Mouse (Mus musculus) small intestine, adult 2 months (tissue): ENCODE data around the gene Hnf4a.

ENCODE experiments used
- CTCF ChIP-seq: fragments of 200-500 bp; IDR thresholded peaks from 2 replicates; pipeline ENCODE4 v1.5.1; 2012; ENCODE audit warnings: low read depth, mild to moderate bottlenecking, control low read depth, inconsistent platforms, low read length, moderate library complexity, mixed read lengths; ENCODE audit not compliant: insufficient replicate concordance, insufficient read length; ENCODE audit errors: extremely low read depth
- POLR2A ChIP-seq: fragments of 200-500 bp; IDR thresholded peaks from 2 replicates; pipeline ENCODE4 v1.6.1; 2012; ENCODE audit warnings: low read depth, mild to moderate bottlenecking, control low read depth, inconsistent platforms, low read length, moderate library complexity

- TF ChIP-seq POLR2A (no peak), CTCF (no peak)
Measured at GRCm38 (mm10) chr2:163492018-163492417, 14.6 kb upstream of the Hnf4a start, which contains the start of gene R3hdml.
